Mouse (Mus musculus) left cerebral cortex, adult 9 months (tissue): ENCODE results near the gene Ica1.

Experiments used
- DNase-seq, 2 experiments: peaks; one replicate each; pipeline ENCODE4 v3.0.0; 2022; ENCODE audit warnings: low spot score in 2 of 2

Gene Ica1

GRCm38 (mm10) chr6:8742449-8742848 lies 35.8 kb downstream of the Ica1 start:
- no peak for DNase-seq

GRCm38 (mm10) chr6:8741659-8742058 lies 36.6 kb downstream of the Ica1 start:
- DNase-seq = no peak

- DNase-seq = no peak
These were observed 38.2 kb downstream of the Ica1 start for GRCm38 (mm10) chr6:8740092-8740491.

GRCm38 (mm10) chr6:8738396-8738795 lies 39.9 kb downstream of the Ica1 start:
- DNase-seq = no peak

DNA sequence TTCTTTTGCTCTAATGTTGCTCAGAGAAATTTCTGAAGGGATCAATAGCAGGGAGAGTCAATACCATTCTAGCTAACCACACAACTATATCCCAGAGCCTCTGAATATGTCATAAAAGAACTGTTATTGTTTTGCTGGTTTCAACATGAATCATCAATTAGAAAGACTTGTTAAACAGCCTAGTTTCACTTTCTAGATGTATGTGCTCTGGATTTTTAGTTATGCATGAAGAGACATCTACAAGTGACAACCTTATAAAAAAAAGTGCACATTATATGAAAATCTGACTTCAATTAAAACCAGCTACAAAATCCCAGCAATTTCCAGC lies 41.8 kb downstream of the Ica1 start:
- DNase-seq = no peak

DNA sequence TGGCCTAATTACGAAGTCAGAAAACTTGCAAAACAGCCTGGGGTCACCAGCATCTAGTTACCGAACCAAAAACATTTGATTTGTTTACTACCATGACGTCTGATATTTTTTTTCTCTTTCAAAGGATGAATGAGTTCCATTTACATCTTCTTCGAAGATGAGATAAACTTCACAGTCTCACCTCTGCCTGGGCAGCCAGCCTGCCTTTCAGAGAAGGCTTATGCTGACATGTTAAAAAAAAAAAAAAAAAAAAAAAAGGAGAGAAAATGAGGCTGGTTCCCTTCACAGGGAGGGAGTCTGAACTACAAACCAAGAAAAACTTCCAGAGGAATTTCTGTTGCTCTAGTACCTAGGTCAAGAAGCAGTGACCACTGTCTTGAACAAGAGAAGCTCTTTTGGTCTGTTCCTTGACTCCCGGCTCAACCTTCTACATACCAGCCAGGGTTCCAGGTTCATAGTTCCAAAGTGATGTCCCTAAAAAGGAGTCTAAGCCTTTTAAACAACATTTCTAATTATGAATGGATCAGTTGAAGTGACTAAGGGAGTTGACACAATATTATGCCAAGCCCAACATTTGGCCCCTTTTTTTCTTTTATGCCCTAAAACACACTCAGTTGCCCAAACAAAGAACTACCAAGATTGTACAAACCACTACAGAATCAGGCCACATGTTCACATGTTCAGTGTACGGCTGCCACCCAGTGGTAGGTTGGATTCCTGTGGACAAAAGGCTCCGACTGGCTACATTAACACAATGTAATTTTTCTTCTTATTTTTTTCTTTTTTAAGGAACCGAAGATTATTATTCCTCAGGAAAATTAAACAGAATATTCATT lies 42.4 kb downstream of the Ica1 start:
- DNase-seq = peak in 1 of 2 experiments; percentile 80

DNA sequence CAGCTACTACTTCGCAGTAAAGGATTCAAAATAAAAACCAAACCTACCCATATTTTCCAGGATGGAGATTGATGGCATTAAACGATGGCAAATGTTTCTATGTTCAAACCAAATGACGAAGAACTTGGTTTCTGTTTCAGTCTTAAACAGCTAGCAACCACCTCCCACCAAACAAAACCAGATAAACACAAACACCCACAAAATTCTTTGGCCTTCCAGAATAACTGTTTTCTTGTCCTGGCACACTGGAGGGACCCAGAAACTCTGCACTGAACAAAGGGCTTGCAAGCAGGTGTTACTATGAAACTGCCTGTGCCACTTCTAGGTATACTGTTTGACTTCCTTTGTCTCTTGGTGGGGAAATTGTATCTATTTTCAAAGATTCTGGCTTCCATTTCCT lies 43.2 kb downstream of the Ica1 start:
- DNase-seq = no peak

DNA sequence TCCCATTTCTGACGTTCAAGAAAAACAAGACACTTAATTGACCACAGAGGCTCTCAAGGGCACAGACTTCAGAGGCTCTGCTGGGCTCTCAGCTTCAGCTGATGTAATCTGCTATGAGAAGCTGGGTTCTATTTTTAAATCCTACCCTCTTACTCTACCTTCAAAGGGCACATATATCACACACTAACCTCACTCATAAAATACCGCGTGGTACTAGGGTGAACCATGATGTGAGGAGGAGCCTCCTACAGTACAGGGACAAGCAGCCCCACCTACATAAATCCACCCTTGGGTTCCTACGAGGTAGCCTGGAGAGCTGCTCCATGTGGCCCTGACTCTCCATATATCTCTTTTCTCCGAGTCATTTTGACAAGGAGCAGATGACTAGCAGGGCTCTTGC lies 45.8 kb downstream of the Ica1 start:
- DNase-seq = no peak

DNA sequence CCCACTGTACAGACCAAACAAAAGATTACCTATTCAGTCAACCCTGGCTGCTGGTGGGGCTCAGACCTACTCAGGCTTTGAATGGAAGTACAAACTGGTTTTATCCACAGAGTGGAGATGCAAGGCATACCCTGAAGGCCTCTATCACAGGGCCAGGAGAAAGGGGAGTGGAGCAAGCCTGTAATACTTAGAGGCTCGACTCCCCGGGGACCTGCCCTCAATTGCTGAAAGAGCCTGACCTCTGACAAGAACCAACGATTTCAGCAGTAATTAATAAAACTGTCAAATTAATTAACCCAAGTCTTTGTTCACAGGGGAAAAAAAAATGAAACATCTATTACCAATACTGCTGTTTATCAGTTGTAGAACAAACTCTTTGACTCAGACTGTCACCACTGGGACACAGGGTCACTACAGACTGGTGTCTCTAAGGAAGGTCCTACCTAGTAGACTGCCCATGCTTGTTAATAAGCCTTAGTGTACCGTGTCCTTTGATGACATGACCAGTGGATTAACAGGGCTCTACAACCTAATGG lies 46.6 kb downstream of the Ica1 start:
- DNase-seq = no peak

GRCm38 (mm10) chr6:8730433-8730832 lies 47.9 kb downstream of the Ica1 start:
- no peak for DNase-seq

DNA sequence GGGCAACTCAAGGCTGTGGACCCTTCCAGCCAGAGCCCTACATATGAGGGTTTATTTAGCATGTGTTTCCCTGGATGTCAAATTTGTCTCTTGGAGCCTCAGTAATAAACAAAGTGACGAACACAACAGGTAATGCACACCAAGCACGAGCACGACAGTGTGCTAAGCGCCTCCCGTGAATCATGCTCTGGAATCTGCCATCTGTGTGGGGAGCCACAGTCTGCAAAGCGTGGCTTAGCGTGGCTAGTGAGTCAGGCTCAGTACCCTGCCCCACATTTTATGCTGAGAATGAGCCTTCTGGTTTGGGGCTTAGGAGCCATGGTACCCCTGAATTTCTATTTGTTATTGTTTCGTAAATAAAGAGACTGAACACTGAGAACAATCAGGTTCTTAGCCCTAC lies 50.5 kb downstream of the Ica1 start:
- no peak for DNase-seq

GRCm38 (mm10) chr6:8725610-8726009 lies 52.7 kb downstream of the Ica1 start:
- no peak for DNase-seq

GRCm38 (mm10) chr6:8719692-8720091 lies 58.6 kb downstream of the Ica1 start:
- no peak for DNase-seq

DNA sequence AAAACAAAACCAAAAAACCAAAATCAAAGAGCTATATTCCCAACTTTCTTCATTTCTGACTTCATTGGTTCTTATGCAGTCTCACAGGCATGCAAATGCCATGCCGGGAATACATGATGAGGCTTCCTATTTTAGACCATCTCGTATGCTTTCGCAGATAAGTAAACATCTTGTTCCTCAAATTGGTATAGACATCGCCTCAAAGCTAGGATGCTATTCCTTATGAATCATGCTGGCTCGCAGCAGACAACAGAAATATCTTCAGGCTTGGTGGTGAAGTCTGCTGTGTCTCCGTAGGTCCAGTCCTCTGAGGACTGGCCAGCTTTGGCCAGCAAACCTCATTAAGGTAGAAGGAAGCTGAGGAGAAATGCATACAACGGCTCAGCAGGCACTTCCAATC lies 60.3 kb downstream of the Ica1 start:
- DNase-seq = no peak

- DNase-seq = no peak
These were observed 61.7 kb downstream of the Ica1 start for GRCm38 (mm10) chr6:8716539-8716938.

- no peak for DNase-seq
These were observed 67.0 kb downstream of the Ica1 start for GRCm38 (mm10) chr6:8711246-8711645.

DNA sequence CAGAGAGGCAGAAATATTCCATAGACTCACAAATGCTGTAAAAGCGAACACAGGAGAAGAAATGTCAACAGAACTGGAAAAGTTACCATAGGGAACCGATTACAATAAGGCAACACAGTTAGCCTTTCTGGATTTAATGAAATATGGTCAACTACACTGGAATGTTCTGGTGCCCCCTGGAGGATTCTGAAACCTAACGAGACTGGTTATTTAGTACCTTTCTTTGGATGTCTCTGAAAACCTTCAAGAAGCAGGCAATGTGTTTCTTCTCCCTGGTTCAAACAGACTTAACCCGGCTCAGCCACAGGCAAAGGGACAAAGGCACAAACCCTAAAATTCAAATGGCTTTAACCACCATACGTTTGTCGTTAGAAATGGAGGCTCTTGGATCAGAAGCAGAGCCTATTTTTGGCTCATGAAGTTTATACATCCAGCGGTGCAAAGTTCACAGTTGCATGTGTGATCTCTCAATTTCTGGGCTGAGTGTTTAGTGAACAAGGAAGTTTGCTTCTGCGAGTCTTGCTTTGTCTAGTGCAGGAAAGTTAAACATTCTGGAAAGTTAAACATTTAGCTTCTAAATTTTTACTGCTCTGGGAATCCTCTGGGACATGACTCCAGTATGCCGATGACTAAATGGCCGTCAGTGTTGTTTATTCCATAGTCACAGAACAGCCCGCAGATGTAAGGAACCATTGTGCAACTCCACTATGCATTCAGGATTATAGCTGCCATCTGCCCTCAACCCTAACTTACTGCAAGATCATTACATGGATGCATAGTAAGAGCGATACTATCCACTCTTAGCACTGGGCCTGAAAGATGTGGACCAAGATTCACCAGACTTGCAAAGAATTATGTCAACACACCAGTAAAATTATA lies 83.4 kb downstream of the Ica1 start:
- peak in 1 of 2 experiments; percentile 72 for DNase-seq

DNA sequence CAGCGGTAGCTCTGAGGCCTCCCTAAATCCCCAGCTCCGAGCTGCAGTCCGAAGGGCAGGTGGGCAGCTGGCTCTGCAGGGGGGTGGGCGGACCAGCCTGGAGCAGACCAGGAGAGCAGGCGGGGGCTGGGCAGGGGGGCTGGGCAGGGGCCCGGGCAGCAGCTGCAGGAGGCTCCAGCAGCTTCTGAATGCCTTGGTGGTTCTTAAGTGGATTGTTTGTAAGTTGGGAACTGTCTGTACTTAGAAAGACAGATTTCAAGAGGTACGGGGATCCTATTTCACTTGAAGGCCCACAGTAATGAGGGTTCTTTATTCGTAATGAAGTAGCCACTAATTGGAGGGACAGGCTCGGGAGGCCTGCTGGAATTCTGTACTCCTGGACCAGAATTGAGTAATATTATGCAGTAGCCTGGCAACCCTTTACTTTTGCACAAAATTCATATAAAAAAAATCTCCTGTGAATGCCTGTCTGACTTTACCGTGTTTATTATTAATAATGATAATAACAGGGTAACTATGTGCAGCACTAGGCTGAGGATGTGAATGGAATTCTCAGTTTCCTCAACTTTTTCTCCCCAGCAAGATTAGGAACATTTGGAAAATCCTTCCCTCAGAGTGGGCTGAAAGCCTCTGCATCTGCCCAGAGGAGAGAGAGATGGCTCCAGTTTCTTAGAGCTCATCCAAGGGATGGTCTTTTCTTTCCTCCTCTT lies 84.2 kb downstream of the Ica1 start:
- DNase-seq = no peak

DNA sequence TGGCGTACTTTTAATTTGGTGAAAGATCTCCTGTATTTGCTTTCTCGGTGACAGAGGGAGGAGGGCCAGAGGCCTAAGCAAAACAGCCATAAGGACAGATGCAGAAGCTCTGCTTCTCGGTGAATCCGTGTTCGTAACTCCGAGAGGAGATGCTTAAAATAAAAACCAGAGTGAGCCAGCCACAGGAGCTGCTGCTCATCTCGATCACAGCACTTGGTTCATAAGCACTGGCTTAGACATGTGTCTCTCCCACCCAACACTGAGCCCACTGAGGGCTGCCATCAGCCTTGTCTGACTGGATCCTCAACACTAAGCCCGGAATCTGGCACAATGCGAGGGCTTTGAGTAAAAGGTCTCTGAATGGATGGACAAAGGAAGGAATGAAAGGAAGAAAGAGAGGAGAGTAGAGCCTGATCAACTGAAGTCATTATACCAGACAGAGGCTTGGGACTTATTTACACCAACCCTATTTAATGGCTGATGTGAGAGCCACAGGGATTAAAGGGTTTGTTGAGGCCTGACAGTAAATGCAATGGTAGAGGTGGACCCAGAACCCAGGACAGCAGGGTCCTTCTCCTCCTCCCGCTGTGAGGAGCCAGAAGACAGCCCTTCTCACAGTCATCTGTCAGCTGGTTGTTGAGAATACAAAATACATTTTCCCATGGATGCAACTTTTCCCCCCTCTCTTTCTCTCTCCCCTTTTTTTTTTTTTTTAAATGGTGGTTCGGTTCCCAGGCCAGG lies 85.0 kb downstream of the Ica1 start:
- DNase-seq = peak in 1 of 2 experiments; percentile 24

DNA sequence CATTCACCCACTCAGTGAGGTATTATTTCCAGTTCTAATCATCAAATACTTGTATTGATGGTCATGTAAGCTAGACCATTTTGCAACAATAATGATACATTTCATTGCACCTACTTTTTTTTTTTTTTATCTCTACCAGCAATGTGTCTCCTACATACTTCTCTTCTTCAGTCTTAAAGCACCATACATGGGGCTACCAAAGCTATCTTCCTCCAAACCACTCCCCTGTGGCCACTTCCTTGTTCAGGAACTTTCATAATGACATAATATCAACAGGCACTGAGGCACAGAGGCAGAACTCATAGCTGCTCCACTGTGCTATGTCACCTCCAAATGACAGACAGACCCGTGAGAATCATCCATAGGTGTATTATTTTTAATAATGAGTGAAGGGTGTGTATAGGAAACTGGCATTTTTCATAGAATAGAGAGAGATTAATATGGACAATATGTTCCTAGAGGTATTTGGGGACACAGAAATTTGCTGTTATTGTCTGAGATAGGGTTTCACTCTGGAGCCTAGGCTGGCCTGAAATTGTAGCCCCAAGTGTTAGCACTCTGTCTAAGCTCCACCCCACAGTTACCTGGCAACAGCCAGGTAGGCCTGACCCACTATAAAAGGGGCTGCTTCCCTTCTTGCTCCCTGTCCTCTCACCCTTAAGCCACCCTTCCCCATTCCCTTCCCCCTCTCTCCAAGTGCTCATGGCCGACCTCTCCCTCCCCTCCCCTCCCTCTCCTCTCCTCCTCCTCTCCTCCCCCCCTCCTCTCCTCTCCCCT lies 86.9 kb downstream of the Ica1 start:
- DNase-seq = no peak

DNA sequence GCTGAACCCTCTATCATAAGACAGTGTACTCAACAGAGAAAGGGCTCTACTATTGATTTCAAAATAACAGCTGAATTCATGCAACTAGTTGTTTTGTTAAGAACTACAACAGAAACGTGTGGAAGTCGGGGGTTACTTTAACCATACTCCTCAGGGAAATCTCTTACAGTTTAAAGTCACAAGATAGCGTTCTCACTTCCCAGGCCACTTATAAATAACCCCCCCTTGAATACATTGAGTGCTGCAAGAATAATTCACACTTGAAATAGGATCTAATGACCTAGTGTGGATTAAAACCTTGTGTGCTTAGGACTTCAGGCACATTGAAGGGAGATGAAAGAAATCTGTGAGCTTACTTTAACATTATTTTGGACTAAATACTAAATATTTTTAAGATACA lies 87.8 kb downstream of the Ica1 start:
- no peak for DNase-seq
